Mouse (Mus musculus) heart, adult 9 months (tissue): ENCODE measurements around the gene Glod4.
"Not testable (repeated sequence)": the region's sequence is repeated elsewhere in the genome, so short reads cannot be mapped to it uniquely, and the experiment has no call there.

Experiments used
- DNase-seq, 2 experiments: peaks; one replicate each; pipeline ENCODE4 v3.0.0; 2022; ENCODE audit warnings: low spot score in 2 of 2

The Glod4 gene

DNA sequence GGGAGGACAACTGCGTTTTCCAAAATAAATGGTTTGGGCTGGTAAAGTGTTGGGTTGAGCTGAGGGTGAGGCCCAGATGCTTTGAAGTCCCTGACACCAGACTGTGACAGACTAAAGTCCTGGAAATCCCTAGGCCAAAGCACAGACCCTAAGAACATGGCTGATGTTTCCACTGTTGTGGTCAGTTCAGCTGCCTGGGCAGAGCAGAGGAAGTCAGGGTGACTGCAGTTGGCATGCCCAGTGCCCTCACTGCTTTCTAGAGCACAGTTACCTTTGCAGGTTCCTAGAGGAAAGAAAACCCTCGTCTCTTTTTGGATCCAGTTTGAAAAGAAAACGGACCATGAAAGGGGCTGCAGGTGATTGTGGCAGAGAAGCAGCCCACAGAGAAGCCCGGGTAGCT, 13.9 kb upstream of the Glod4 start:
- no peak for DNase-seq

DNA sequence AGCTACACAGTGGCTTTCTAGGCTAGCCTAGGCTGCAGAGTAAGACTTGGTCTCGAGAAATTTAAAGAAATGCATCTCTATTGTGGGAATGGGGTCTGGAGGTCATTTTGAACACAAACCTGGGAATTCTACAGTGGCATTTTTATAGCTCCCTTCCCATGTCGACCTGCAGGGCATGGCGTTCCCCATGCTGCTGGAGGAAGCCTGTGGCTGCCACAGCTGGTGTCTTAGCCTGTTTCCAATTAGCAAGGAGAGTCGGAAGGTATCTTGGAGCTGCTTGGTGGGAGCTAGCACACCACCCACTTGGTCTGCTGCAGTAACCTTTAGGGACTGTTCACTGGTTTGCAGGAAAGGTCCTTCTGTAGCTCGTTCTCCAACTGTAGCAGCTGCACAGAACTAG, 12.6 kb upstream of the Glod4 start:
- no peak for DNase-seq

DNA sequence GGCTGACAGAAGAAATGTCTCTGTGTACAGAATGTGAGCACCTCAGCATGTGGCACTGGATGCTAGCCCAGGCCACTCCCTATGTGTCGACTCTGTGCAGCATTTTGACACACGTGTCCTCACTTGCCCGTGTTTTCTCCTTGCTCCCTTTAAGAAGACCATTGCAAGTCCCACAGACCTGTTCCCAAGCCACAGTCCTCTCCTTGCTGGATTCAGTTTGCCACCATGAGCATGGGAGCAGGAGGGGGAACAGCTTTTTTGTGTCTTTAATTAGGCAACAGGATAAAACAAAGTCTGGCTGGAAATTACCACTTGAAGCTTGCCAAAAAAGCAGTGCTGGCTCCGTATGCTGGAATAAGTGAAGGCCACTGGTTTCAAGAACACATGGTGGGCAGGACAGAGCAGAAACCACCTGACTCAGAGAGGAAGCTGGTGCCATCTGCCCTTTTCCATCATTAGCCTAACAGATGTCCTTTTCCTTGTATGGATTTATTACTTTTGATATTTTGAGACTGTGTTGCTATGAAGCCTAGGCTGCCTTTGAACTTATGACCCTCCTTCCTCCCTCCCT, 12.0 kb upstream of the Glod4 start:
- peak; percentile 49 to 50 for DNase-seq

DNA sequence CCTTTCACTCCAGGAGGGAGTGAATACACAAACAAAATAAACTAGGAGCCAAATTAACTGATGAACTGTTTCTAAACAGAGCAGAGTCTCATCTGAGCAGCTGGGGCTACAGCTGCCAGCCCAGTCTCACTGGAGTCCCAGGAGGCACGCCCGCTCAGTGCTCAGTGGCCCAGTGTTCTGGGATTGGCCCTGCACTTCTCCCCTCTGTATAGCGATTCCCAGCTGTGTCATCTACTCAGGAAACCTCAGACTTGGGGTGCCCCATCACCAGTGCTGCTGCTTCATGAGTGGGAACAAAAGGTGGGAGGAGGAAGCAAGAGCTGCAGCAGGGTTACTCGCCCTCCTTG, 10.4 kb upstream of the Glod4 start:
- DNase-seq: peak in 1 of 2 experiments; percentile 37

GRCm38 (mm10) chr11:76253145-76253917, 9.8 kb upstream of the Glod4 start:
- peak; percentile 74 to 86 for DNase-seq

- DNase-seq: no peak
Measured at GRCm38 (mm10) chr11:76252036-76252435, 8.5 kb upstream of the Glod4 start.

- DNase-seq: no peak
Measured at GRCm38 (mm10) chr11:76247239-76247638, 3.7 kb upstream of the Glod4 start.

DNA sequence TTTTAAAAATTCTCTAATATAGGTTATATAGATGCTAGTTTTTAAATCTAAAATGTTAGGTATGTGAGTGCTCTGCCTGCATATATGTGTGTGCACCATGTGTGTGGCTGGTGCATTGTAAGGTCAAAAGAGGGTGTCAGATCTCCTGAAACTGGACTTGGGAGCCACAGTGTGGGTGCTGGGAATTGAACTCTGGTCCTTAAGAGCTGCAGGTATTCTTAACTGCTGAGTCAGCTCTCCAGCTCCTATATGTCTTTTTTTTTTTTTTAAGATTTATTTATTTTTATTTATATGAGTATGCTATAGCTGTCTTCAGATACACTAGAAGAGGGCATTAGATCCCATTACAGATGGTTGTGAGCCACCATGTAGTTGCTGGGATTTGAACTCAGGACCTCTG, 2.9 kb upstream of the Glod4 start:
- DNase-seq: no peak

GRCm38 (mm10) chr11:76243811-76244546, 454 bp upstream of the Glod4 start:
- no peak for DNase-seq

DNA sequence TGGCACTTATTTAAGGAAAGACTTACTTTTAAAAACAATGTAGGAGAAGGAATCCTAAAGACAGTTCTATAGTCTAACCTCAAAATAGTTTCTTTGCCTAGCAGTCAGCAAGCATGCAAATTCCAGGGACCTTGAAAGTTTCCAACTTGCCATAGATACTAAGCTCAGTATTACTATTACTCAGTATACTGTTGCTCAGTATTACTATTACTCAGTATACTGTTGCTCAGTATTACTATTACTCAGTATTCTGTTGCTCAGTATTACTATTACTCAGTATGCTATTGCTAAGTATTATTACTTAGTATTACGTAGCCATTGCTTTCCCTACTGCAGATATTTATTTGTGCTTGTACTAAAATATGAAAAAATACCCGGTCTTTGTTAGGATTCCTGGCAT, 3.8 kb downstream of the Glod4 start:
- no peak for DNase-seq

GRCm38 (mm10) chr11:76236136-76236535, 7.4 kb downstream of the Glod4 start:
- DNase-seq: no peak

DNA sequence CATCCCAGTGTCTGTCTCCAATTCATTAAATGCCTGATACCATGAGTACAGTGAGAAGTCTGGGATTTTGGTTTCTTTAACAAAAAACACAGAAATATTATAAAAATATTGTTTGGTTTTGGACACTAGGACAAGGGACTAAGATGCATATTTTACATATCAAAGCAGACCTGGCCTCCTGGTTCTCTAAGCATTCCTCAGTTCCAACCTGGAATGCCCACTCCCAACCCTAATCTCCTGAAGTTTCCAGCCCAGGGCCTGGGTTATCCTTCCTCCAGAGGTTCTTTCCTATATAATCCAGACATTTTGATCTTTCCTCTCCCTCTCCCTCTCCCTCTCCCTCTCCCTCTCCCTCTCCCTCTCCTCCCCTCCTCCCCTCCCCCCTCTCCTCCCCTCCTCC, 18.5 kb downstream of the Glod4 start:
- no peak for DNase-seq

DNA sequence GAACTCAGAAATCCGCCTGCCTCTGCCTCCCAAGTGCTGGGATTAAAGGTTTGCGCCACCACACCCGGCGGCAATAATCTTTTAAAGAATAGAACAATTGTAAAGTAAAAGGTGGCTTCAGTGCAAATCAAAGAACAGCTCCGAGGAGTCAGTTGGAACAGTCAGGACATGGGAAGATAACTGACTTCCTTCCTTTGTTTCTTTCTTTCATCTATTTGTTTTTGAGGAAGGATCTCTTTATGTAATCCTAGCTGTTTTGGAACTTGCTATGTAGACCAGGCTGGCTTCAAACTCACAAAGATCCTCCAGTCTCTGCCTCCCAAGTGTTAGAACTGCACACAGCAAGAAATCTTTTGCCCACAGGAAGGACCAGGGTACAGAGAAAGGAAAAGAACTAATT, 18.9 kb downstream of the Glod4 start:
- DNase-seq: no peak

- DNase-seq: peak; percentile 95 to 96
Measured at GRCm38 (mm10) chr11:76217390-76217800, 26.1 kb downstream of the Glod4 start, which contains the start of the genes Dbil5 and Gemin4. Dbil5 (plus strand) TSS chr11:76217608. Gemin4 (minus strand) TSS chr11:76217664.

DNA sequence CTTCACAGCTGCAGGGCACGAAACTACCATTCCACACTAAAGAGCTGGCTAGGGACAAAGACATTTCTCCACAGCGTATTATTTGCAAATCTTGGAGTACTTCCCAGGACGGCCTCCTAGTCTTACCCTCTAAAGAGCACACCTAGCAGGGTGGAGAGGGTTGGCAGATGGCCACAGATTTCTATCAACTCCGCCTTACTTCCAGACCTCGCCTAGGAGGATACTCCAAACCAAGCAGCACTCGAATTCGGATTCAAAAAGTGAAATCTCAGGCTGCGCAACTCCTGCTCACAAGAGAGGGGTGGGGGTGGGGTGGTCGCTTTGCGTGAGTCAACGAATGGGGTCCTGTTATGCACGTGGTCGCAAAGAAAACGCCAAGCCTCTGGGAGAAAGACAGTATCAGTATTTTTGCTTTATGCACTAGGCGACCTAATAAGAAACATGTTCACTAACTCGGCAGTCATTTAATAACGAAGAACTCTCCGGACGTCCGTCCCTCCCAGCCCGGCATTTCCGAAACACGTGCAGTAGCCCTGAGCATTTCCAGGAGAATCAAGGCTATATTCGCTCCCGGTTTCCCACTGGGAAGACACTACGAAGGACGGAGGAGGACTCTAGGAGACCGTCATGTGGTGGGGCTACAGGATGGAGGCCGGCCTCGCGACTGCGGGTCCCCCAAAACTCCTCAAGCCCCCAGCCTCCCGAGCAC, 26.7 kb downstream of the Glod4 start:
- DNase-seq: peak; percentile 24 to 45

DNA sequence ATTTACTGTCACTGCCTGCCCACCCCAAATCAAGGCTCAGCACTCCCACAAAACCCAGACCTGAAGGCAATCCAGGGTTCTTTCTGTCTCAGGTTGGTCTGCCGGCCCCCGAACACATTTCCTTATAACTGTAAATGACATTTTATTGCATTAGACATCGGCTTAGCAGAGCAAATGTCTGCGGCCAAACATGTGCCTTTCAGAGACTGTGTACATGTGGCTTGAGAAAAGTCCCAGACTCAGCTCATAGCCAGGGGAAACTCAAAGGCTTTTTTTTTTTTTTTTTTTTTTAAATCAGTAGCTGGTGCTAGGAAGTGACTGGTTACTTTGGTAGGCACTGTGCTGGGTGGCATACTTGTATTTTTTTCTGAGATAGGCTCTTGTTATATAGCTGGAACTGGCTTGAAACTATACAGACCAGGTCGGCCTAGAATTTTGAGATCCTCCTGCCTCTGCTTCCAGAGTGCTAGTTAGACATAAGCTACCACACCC, 27.4 kb downstream of the Glod4 start:
- DNase-seq: no peak

DNA sequence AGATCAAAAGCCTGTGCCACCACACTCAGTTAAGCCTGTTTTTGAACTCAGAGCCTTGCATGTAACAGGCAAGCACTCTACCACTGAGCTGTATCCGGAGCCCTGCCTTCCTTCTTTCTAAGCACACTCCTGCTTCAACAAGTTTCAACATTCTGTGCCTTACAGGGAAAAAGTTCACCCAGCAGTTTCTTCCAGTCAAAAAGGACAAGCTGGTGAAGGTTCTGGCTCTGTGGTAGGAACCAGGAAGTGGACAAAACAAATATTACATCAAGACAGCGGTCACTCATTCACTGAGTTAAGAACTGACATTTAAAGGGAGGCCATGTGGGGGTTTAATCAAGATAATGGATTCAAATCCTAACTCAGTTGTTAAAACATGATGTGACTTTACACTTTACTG, 28.5 kb downstream of the Glod4 start:
- DNase-seq: no peak

DNA sequence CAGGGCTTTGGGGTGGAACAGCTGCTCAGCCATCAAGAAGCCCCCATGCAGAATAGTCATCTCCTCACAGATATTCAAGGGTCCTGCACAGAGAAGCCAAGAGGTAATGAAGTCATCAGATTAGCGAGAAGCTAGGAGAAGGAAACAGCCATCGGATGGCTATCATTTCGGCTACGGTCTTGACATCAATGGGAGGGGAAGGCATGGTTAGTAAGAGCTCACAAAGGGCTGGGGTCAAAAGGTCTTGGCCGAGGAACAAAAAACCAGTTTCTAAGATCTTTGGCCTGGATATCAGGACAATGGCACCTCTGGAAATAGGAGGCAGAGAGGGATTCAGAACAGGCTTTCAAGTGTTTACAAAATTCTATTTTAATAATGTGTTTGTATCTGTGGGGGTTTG, 29.7 kb downstream of the Glod4 start:
- DNase-seq: no peak

GRCm38 (mm10) chr11:76211595-76211994, 31.9 kb downstream of the Glod4 start:
- DNase-seq: not testable (repeated sequence)

- no peak for DNase-seq
Measured at GRCm38 (mm10) chr11:76210228-76210985, 33.1 kb downstream of the Glod4 start.

DNA sequence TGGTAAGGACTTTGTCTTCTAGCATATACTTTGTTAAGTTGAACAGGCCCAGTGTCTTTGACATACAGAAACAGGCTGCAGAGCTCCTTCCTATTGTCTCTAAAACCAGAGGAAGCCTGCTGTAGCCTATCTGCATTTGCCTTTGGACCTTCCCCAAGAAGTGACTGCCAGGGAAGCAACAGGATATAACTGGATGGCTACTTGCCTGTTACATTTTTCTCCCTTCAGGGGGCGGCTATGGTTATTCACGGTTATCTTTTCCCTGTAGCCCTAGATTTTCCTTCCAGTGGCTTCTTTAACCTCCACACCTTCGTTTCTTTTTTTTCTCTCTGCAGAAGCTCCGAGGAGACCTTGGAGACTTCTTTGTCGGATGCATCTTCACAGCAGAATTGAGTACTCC, 36.7 kb downstream of the Glod4 start:
- DNase-seq: no peak
